8 mouse cellular contexts compared by ENCODE assay signal in the genomic region with DNA sequence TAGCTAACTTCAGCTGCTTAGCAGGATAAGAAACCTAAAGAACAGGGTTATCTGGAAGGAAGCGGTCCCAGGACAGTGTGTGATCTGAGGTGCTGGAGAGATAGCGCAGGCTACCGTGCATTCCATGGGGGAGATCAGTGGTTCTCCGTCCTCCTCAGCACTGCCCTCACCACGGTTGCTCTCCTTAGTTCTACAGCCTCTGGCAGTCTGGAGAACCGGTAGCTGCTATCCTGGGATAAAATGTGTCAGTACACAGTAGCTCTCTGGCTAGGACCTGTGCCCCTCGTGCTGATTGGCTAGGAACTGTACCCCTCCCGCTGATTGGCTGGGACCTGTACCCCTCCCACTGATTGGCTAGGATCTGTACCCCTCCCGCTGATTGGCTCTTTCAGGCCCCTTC. TPM values are rescaled to one million over a fixed set of nuclear protein-coding genes. Genes with fewer than 3 reads are reported as not detected.
DNase-seq lines count a peak whose midpoint lies in the region; ATAC-seq lines count a peak whose summit lies in the region.

No protein-coding gene starts in this region.

- ATAC-seq in heart, embryonic 14.5 days (ENCODE audit: insufficient number of reproducible peaks, insufficient read depth, low FRiP score, low read depth), result peak; percentile 42; the same call in 1 of the 2 replicates
- peak; percentile 72 for ATAC-seq in embryonic facial prominence, embryonic 14.5 days (ENCODE audit: low read depth)
- ATAC-seq in limb, embryonic 12.5 days (ENCODE audit: insufficient number of reproducible peaks, insufficient read depth, low FRiP score, low TSS enrichment, low read depth), result peak; percentile 81

- no peaks in the 10 kb centered on the region for H3K9me3 ChIP-seq in heart, embryonic 14.5 days (ENCODE audit: control insufficient read depth, low read length)
- no peaks in the 10 kb centered on the region for H3K9me3 ChIP-seq in embryonic facial prominence, embryonic 14.5 days (ENCODE audit: control insufficient read depth, low read length)
- no peaks in the 10 kb centered on the region for H3K9me3 ChIP-seq in limb, embryonic 12.5 days

- H3K4me1 ChIP-seq in heart, embryonic 14.5 days (ENCODE audit: control insufficient read depth in 2 of 2, insufficient read depth in 2 of 2, low read length in 2 of 2), result peaks cover 10 to 13% of the 10 kb centered on the region in 2 experiments; a peak in 3 of 4 replicates
- H3K4me1 ChIP-seq in embryonic facial prominence, embryonic 14.5 days (ENCODE audit: control insufficient read depth, insufficient read depth, low read length), result no peaks in the 10 kb centered on the region
- 0 out of 2 replicates have a peak, but pooled peaks cover 3% of the 10 kb centered on the region for H3K4me1 ChIP-seq in limb, embryonic 12.5 days (replicated peaks)

- no peak for DNase-seq in heart, postnatal 14 days
- DNase-seq in MEL-GATA-1-ER (ENCODE audit: extremely low read depth, low read depth), result peak; percentile 86
- peak; percentile 34 for DNase-seq in embryonic facial prominence, embryonic 14.5 days (ENCODE audit: low spot score)
- peak; percentile 59 to 70 for DNase-seq in spleen, postnatal 4 days (ENCODE audit: low spot score in 2 of 2)
- no peak for DNase-seq in gastrocnemius, adult 18-20 months (ENCODE audit: low spot score)
- DNase-seq in left cerebral cortex, postnatal 36 days (ENCODE audit: low spot score in 2 of 2), result no peak

- peak overlapping the region; percentile 50 for H3K4me2 ChIP-seq in heart, embryonic 14.5 days (ENCODE audit: low read length)
- H3K4me2 ChIP-seq in embryonic facial prominence, embryonic 14.5 days (ENCODE audit: low read depth, low read length), result peak overlapping the region; percentile 2; the same call in 1 of the 2 replicates
- peak overlapping the region; percentile 20; the same call in 1 of the 2 replicates for H3K4me2 ChIP-seq in limb, embryonic 12.5 days

- H3K4me3 ChIP-seq in heart, embryonic 14.5 days (ENCODE audit: control insufficient read depth in 1 of 2, insufficient read depth in 1 of 2, low read depth in 1 of 2, low read length in 2 of 2), result no peak overlapping the region
- H3K4me3 ChIP-seq in embryonic facial prominence, embryonic 14.5 days (ENCODE audit: low read depth, low read length), result no peak overlapping the region
- no peak overlapping the region for H3K4me3 ChIP-seq in limb, embryonic 12.5 days (replicated peaks)

- H3K27me3 ChIP-seq in heart, embryonic 14.5 days (ENCODE audit: control insufficient read depth, insufficient read depth, low read length), result no peaks in the 10 kb centered on the region
- no peaks in the 10 kb centered on the region for H3K27me3 ChIP-seq in embryonic facial prominence, embryonic 14.5 days (replicated peaks; ENCODE audit: control insufficient read depth, insufficient read depth, low read length)
- H3K27me3 ChIP-seq in limb, embryonic 12.5 days, result no peaks in the 10 kb centered on the region

- 4% methylated on average over 9 of the region's 9 CpGs for WGBS in heart, embryonic 14.5 days
- WGBS in embryonic facial prominence, embryonic 14.5 days, result 14% methylated on average over 9 of the region's 9 CpGs
- WGBS in limb, embryonic 12.5 days, result 11% methylated on average over 9 of the region's 9 CpGs

- intact Hi-C loops in heart, postnatal 14 days (cut with DNase I), result no loop called here
- intact Hi-C loops in left cerebral cortex, postnatal 36 days (cut with DNase I), result no loop called here

- H3K36me3 ChIP-seq in heart, embryonic 14.5 days (ENCODE audit: control insufficient read depth, insufficient read depth, low read length), result no peaks in the 10 kb centered on the region
- H3K36me3 ChIP-seq in embryonic facial prominence, embryonic 14.5 days (ENCODE audit: control insufficient read depth, insufficient read depth, low read length), result no peaks in the 10 kb centered on the region
- H3K36me3 ChIP-seq in limb, embryonic 12.5 days, result no peaks in the 10 kb centered on the region

- H3K27ac ChIP-seq in heart, embryonic 14.5 days (replicated peaks in 1 of 2; ENCODE audit: control insufficient read depth in 1 of 2, insufficient read depth in 1 of 2, low read depth in 2 of 2, low read length in 2 of 2), result no peak overlapping the region
- H3K27ac ChIP-seq in embryonic facial prominence, embryonic 14.5 days (replicated peaks; ENCODE audit: low read depth, low read length), result no peak overlapping the region
- H3K27ac ChIP-seq in limb, embryonic 12.5 days, result no peak overlapping the region

- no peak overlapping the region for H3K9ac ChIP-seq in heart, embryonic 14.5 days (ENCODE audit: low read length)
- no peak overlapping the region for H3K9ac ChIP-seq in embryonic facial prominence, embryonic 14.5 days (ENCODE audit: low read depth, low read length)
- H3K9ac ChIP-seq in limb, embryonic 12.5 days (replicated peaks), result no peak overlapping the region

RNA-seq across cellular contexts. Expression of a gene that starts 58.1 kb away (rescaled TPM):
- 0.09 TPM in 1 of 2 replicates, not detected in the other for polyA plus RNA-seq in heart, embryonic 14.5 days (2014; fragmentation: Nextera tagmentation; extraction: Ambion mirVana)
- not detected for total RNA-seq in heart, postnatal 14 days (2021)
- 0.25 and 0.54 TPM in 2 replicates for polyA plus RNA-seq in embryonic facial prominence, embryonic 14.5 days (2014; fragmentation: Nextera tagmentation; extraction: Ambion mirVana)
- not detected in 2 replicates for polyA plus RNA-seq in limb, embryonic 12.5 days (2016; fragmentation: Nextera tagmentation; extraction: Ambion mirVana)
- total RNA-seq in gastrocnemius, adult 18-20 months (2021), result not detected
- total RNA-seq in left cerebral cortex, postnatal 36 days (2021), result not detected

Comparison
In these comparisons a context has a peak if more than half of its experiments do, and no peak if none do; other contexts are left out.
1. DNase-seq: peak in MEL-GATA-1-ER (single experiment), embryonic facial prominence, embryonic 14.5 days (single experiment) and spleen, postnatal 4 days (2 of 2); none in heart, postnatal 14 days (0 of 2), gastrocnemius, adult 18-20 months (single experiment) and left cerebral cortex, postnatal 36 days (0 of 2).
2. Peak in every context shown above with its lines, with median percentiles within 50 percentile points of each other: ATAC-seq and H3K4me2 ChIP-seq.